Mouse (Mus musculus) lung, postnatal 0 days (tissue): Measurements from ENCODE around the gene Gosr2.

Experiments used
- CTCF ChIP-seq: IDR thresholded peaks from 2 replicates; pipeline ENCODE4 v1.5.1; 2016; ENCODE audit warnings: antibody characterized with exemption, mild to moderate bottlenecking
- EP300 ChIP-seq: IDR thresholded peaks from 2 replicates; pipeline ENCODE4 v1.6.1; 2016; ENCODE audit warnings: antibody characterized with exemption, mild to moderate bottlenecking, control low read depth

GRCm38 (mm10) chr11:103719436-103719835, 21.7 kb upstream of the Gosr2 start:
- no peak for TF ChIP-seq CTCF
- TF ChIP-seq EP300: no peak
